Mouse (Mus musculus): ENCODE measurements around the gene Gm9945.

The Gm9945 gene

DNA sequence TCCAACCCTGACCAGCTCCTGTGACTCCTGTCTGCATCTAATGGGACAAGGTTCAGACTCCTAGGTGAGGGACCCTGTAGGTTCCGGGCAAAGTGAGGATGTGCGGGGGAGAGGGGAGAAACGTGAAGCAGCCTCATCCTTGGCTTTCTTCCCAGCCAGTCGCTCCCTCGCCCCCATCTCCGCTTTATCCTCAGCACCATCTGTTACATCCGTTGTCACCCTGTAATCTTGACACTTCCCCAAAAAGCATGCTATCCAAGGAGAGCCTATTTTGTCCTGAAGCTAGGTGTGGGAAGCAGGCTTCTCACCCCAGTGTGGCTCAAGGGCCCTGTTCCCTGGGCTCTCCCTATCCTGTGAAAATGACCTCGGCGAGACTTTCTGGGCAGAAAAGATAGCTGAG, 43.0 kb downstream of the Gm9945 start:
- DNase-seq (ENCODE audit: inconsistent ontology term) = no peak

DNA sequence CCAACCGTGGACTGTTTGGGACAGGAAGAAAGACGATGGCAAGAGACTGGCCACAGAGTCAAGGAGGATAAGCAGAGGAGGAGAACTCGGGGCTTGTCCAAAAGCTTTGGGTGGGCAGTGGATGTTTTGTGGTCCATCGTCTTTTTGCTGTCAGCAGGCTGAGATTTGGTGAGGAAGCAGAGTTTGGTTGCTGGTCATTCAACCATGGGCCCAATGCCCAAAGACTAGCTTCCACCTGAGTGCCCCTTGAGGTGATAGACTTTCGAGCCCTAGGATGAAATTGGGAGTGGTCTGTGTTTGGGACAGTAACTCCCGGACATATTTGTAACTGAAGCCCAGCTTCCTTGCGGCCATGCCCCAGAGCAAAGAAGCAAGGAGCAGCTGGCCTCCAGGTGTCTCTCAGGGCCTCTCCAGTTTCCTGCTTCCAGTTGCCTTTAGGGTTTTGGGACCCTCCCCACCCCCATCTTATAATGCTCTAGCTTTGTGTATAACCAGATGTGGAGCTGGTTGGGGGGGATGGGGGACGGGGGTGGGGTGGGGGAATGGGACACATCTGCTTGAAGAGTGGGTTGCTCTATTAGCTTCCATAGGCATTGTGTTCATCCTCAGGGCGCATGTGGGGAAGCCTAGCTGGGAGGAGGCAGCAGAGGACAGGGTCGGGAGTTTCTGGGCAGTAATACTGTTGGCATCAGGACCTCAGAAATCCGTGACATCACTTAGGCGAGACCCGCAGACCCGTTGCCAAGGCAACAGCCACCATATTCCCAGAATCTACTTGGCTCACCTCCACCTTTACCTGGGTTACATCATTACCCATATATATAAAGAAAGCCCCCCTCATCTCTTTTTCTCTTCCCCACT, 43.8 kb downstream of the Gm9945 start:
- DNase-seq (ENCODE audit: inconsistent ontology term) = no peak

DNA sequence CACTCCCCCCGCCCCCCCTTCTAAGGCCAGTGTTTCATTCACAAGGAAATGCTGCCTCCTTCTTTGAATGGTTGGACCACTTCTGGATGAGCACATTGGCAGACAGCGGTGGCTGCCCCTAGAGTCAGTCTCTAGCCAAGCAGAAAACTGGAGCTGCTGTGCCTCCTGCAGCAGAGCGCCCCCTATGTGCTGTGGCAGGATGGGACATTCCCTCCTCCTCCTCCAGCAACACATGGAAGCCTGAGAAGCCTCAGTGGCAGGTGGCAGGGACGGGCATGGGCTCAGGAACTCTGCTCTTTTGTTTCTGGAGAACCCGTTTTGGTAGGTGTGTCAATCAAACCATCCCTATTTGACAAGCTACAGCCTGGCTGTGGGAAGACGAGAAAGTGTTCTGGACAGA, 44.9 kb downstream of the Gm9945 start:
- no peak for DNase-seq (ENCODE audit: inconsistent ontology term)

DNA sequence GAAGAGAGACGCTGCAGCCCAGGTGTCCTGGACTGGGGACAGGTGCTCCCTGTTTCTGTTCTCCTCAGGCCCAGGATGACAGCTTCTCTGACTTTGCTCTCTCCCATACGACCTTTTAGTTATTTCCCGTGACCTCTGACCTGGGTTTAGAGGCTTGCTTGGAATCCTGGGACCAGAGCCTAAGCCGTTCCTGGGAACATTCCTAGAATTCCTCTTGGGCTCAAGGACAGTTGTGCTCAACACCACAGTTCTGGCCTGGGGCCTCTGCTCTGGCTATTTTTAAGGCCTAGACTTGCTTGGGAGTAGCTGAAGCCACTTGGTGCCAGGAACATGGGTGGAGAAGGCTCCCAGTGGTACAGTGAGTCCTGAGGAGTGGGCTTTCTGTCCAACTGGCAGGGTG, 45.5 kb downstream of the Gm9945 start:
- peak; percentile 85 for DNase-seq (ENCODE audit: inconsistent ontology term)

DNA sequence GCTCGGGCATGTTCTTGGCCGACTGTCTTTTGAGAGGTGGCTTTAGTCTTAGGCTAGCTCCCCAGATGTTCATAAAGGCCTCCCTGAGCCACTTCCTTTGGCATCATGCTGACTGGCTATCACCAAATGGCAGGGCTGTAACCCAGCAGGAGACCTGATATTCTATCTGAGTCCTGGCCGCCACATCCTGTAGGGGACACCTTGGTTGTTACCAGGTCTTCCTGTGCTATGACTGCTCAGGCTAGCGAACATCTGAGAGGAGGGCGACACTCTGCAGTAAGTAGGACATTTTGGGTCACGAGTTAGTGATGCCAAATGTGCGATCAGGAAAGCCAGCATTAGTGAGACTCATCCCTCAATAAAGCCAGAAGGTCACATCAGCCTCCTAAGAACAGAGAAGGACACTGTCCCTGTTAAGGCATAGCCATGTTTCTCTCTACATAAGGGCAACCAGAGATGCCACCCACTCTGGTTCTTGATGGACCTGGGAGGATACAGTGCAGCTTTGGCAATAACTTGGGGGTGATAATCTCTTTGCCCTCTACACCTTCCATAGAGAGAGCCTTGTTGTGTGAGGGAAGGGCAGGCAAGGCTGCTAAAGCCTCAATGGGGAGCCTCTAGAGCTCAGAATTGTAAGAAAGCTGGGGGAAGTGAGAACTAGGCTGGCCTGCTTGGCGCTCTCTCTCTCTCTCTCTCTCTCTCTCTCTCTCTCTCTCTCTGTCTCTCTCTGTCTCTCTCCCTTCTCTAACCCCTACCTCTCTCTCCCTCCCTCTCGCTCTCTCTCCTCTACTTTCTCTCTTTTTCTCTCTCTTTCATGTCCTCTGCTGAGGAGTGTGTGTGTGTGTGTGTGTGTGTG, 48.7 kb downstream of the Gm9945 start:
- DNase-seq (ENCODE audit: inconsistent ontology term) = peak; percentile 78

DNA sequence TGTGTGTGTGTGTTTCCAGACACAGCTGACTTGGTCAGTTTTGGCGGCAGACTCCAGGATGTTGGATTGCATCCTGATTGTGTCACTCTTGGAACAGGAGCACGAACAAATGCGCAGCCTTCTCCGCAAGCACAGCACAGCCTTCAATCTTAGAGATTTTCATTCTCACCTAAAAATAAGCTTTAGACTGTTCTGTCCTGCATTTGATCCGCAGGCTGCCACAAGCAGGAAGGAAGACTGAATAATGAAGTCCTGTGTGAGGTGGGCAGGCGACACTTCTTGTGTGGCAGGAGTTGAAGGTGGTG, 49.2 kb downstream of the Gm9945 start:
- no peak for DNase-seq (ENCODE audit: inconsistent ontology term)

DNA sequence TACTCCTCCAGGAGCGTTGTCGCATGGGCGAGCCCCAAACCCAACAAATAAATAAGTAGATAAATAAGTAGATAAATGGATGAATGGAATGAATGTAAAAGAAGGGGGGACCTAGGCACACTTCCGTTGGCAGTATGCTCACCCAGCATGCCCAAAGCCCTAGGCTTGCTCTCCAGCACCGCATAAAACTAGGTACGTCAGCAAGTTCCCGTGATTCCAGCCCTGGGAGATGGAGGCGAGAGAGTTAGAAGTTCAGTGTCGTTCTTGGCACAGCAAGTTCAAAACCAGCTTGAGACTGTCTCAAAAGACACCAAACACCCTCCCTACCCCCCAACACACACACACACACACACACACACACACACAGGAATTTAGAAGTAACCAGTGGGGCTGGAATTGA, 50.0 kb downstream of the Gm9945 start:
- DNase-seq (ENCODE audit: inconsistent ontology term) = no peak

All from Muller cell, postnatal 12 days (primary cell).